Mouse (Mus musculus): ENCODE measurements around the gene Cdh4.

- TF ChIP-seq CTCF (IDR thresholded peaks at IDR 0.05; ENCODE audit: borderline replicate concordance, extremely low read depth, insufficient read depth, insufficient read length) (peak; percentile 73), POLR2A (IDR thresholded peaks at IDR 0.05; ENCODE audit: borderline replicate concordance, extremely low read depth, insufficient read depth, insufficient read length, poor library complexity, severe bottlenecking) (no peak)
Observed at GRCm38 (mm10) chr2:179873315-179873714, 431.1 kb downstream of the Cdh4 start.

Measured in brain, embryonic 14.5 days (tissue).